ENCODE assay signal across 26 mouse cellular contexts in the genomic region with DNA sequence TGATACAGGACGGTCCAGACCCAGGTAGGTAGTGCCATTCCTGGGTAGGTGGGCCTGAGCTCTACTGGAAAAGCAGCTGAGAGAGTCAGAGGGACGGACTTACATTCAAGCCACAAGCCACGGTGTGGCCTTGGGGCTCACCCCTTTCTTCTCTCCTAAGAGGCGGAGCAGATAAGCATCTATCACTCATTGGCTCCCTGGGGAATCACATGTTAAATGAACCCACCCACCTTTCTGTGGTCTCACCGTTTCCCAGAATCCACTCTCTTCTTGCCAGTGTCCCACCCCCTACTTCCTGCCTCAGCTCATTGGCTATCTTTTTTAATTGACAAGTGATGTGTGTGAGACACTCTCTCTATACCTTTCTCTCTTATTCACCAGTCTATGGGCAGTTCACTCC.
A peak's percentile ranks its signal among the peaks of the same experiment; 100 is the strongest.
DNase-seq lines count a peak whose midpoint lies in the region; ATAC-seq lines count a peak whose summit lies in the region.
"Had no signal": no experiment of that assay in that cellular context is flagged by ENCODE, and none has a peak within 500 bp of the region (broad histone marks: within the 10 kb centered on the region; RNA-seq: fewer than 3 reads in every experiment).

No protein-coding gene starts in this region.

- no peaks in the 10 kb centered on the region for H3K27me3 ChIP-seq in intestine, embryonic 15.5 days (replicated peaks)
- H3K27me3 ChIP-seq: forebrain, embryonic 13.5 days; heart, embryonic 15.5 days; hindbrain, embryonic 12.5 days; neural tube, embryonic 12.5 days had no signal

- no peaks in the 10 kb centered on the region for H3K9me3 ChIP-seq in intestine, embryonic 15.5 days
- H3K9me3 ChIP-seq: heart, embryonic 10.5 days; heart, embryonic 15.5 days; neural tube, embryonic 12.5 days had no signal

- 91% methylated on average over 5 of the region's 5 CpGs for WGBS in intestine, embryonic 15.5 days

- H3K27ac ChIP-seq in intestine, embryonic 15.5 days: no peak overlapping the region
- H3K27ac ChIP-seq: forebrain, embryonic 13.5 days; heart, embryonic 10.5 days; heart, embryonic 15.5 days; hindbrain, embryonic 12.5 days; hindbrain, postnatal 0 days; neural tube, embryonic 12.5 days had no signal

- H3K9ac ChIP-seq in intestine, embryonic 15.5 days: no peak overlapping the region
- H3K9ac ChIP-seq: forebrain, embryonic 13.5 days; heart, embryonic 15.5 days; hindbrain, embryonic 12.5 days; lung, embryonic 14.5 days; neural tube, embryonic 12.5 days had no signal

- H3K4me1 ChIP-seq in intestine, embryonic 15.5 days (replicated peaks): peaks cover 7% of the 10 kb centered on the region; the same call in 1 of the 2 replicates
- H3K4me1 ChIP-seq: forebrain, embryonic 13.5 days; heart, embryonic 10.5 days; heart, embryonic 15.5 days; hindbrain, embryonic 12.5 days; neural tube, embryonic 12.5 days had no signal

- no peak overlapping the region for H3K4me2 ChIP-seq in intestine, embryonic 15.5 days (replicated peaks)
- H3K4me2 ChIP-seq: forebrain, embryonic 13.5 days; heart, embryonic 15.5 days; hindbrain, embryonic 12.5 days; lung, embryonic 14.5 days; neural tube, embryonic 12.5 days had no signal

- H3K4me3 ChIP-seq in intestine, embryonic 15.5 days (replicated peaks): no peak overlapping the region
- H3K4me3 ChIP-seq: forebrain, embryonic 13.5 days; heart, embryonic 10.5 days; heart, embryonic 15.5 days; hindbrain, embryonic 12.5 days; neural tube, embryonic 12.5 days had no signal

- H3K36me3 ChIP-seq in intestine, embryonic 15.5 days: no peaks in the 10 kb centered on the region
- H3K36me3 ChIP-seq: heart, embryonic 10.5 days; heart, embryonic 15.5 days; hindbrain, embryonic 12.5 days; neural tube, embryonic 12.5 days had no signal

- peak; percentile 1 for ATAC-seq in activated CD4-positive, CD25-positive, alpha-beta regulatory T cell, adult 4 months
- ATAC-seq in intestine, embryonic 15.5 days: no peak
- no peak for ATAC-seq in granulocyte monocyte progenitor cell, adult 5-6 weeks (replicated peaks; ENCODE audit: poor library complexity, severe bottlenecking)
- ATAC-seq: forebrain, embryonic 13.5 days; hindbrain, postnatal 0 days; intestine, postnatal 0 days had no signal

- peak; percentile 71 for DNase-seq in 416B (ENCODE audit: low read depth)
- peak; percentile 14 for DNase-seq in CD4-positive helper T cell, adult 2 months (ENCODE audit: low read depth, low spot score)
- DNase-seq in natural killer cell, adult 2 months (ENCODE audit: low spot score in 2 of 2): peak; percentile 2 to 27
- DNase-seq in thymus, postnatal 14 days: no peak
- DNase-seq: adrenal gland, postnatal 25 days; cerebellum, adult 11-12 months; cerebellum, adult 9-11 months; gastrocnemius, postnatal 14 days; heart, adult 11 months; kidney, adult 9 months; kidney, postnatal 10 days; lung, embryonic 14.5 days; lung, postnatal 14 days; midbrain, embryonic 14.5 days; right cerebral cortex, adult 18-20 months; right cerebral cortex, postnatal 4 days had no signal
